Mouse (Mus musculus) embryonic fibroblast, embryonic 13.5 days (primary cell): ENCODE measurements around the gene Rcan2. TPM values are rescaled to one million over a fixed set of nuclear protein-coding genes. Genes with fewer than 3 reads are reported as not detected.

Experiments used
- H3K27ac ChIP-seq: 2 replicates; pipeline ENCODE4 v1.5.1; 2012; ENCODE audit warnings: low read length, control low read depth, inconsistent platforms; ENCODE audit not compliant: insufficient read depth
- H3K4me1 ChIP-seq: 2 replicates; pipeline ENCODE4 v1.6.1; 2011; ENCODE audit warnings: low read length; ENCODE audit not compliant: control insufficient read depth, insufficient read depth
- H3K4me3 ChIP-seq: 2 replicates; pipeline ENCODE4 v1.5.1; 2011; ENCODE audit warnings: mild to moderate bottlenecking, control low read depth, low read length; ENCODE audit not compliant: insufficient read depth
- CTCF ChIP-seq: IDR thresholded peaks from 2 replicates; pipeline ENCODE4 v1.5.1; 2011; ENCODE audit warnings: mild to moderate bottlenecking, control low read depth, low read length, moderate library complexity, borderline replicate concordance; ENCODE audit not compliant: insufficient read depth
- POLR2A ChIP-seq: IDR thresholded peaks from 2 replicates; pipeline ENCODE4 v1.6.1; 2011; ENCODE audit warnings: low read depth, mild to moderate bottlenecking, control low read depth, low read length, moderate library complexity
- polyA plus RNA-seq: library from polyadenylated mRNA; stranded (reverse); fragments of >200 nt; gene quantifications from 2 replicates; pipeline ENCODE4 v1.2.4, GENCODE M21; 2011; ENCODE audit warnings: low read depth; ENCODE audit not compliant: missing spikeins, insufficient read length

The Rcan2 gene
- polyA plus RNA-seq, 1 experiment, result 20.4 TPM

DNA sequence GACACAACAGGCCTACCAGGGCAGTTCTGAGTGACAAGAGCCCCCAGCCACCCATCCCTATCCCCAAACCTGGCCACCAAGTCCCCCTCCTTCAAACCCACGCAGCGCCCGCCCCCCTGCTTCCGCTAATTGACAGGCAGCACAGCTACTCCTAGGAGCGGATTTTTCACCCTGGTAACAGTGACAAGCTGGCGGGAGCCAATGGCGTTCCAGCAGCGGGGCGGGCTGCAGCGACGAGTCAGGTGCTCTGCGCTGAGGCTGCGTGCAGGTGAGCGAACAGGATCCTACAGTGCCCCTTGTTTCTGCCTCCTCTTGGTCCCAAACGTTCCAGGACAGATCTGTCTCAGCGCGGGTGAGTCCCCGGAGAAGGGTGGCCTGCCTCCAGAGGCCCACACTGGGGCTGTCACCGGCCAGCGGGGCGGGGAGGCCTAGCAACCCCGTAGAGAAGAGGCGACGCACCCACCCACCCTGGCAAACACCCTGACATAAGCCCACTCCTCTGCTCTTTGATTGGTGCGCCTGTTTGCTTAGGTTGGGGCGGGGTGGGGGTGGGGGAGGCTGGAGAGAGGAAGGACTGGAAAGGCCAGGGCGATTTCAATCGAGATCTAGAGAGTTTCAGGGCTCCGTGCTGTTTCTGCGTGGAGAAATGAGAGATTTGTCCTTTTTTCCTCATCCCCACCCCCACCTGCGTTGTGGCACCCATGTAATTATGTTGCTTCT, 277.6 kb downstream of the Rcan2 start, which contains the start of gene Enpp5:
TSS of gene Enpp5 (plus strand) at position 183 of the 720 bp plus-strand sequence.
- H3K4me1 ChIP-seq, result 0 out of 2 replicates have a peak, but pooled peaks cover 2% of the 10 kb centered on the region
- H3K27ac ChIP-seq, result no peak within 1 kb of the TSS
- TF ChIP-seq POLR2A, result peak; percentile 43; the same call in 1 of the 2 replicates
- TF ChIP-seq CTCF, result no peak
- H3K4me3 ChIP-seq, result peak within 1 kb of the TSS; percentile 57

DNA sequence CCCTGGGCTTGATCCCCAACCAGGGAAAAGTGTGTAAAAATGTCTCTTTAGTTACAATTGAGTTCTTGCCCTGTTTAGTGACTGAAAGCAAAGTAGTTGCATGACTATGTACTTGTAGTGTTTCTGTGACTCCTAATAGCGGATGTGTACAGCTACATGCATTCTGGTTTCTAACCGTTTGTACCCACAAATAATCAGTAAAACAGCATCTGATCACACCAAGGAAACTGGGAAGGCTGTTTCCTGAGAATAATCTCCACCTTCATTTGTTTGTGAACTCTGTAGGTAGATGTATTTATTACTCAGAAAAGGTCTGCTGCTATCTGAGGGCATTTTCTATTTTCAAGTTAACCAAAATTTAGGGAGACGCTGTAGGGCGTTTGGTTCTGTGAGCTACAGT, 282.0 kb downstream of the Rcan2 start:
- Histone ChIP-seq H3K4me3 (no peak overlapping the region), H3K4me1 (0 out of 2 replicates have a peak, but pooled peaks cover 2% of the 10 kb centered on the region), H3K27ac (no peak overlapping the region)
- TF ChIP-seq POLR2A, result no peak
- TF ChIP-seq CTCF, result no peak

DNA sequence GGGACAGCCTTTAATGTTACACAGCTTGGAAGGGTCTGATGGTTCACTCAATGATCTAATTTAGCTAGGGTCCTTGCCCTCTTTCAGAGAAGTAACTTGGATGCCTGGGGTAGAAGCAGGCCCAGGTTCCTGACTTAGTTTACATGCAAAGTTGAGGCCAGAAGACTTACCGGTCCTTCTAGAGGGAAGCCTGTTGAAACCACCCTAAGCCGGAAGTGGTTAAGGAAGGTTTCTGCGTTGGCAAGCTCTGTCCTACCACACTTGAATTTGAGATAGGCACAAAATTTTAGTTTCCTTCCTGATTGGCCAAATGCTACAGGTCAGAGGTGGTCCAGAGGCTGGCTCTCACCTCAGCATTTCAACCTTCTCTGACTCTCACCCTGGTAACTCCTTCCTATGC, 287.1 kb downstream of the Rcan2 start:
- Histone ChIP-seq H3K4me1 (no peaks in the 10 kb centered on the region; the same call in 1 of the 2 replicates), H3K27ac (no peak overlapping the region), H3K4me3 (no peak overlapping the region)
- TF ChIP-seq CTCF (no peak), POLR2A (no peak)

Other genes with a start within 250 kb of the Rcan2 start
- gene Pla2g7, start 233.3 kb upstream of the Rcan2 start, polyA plus RNA-seq, result 38.7 and 58.4 TPM in 2 replicates
- gene Tdrd6, start 171.1 kb upstream of the Rcan2 start, polyA plus RNA-seq, result not detected in 2 replicates
- gene Slc25a27, start 134.1 kb upstream of the Rcan2 start, polyA plus RNA-seq, result 2.0 and 2.7 TPM in 2 replicates
- gene Cyp39a1, start 133.9 kb upstream of the Rcan2 start, polyA plus RNA-seq, result 4.6 and 6.4 TPM in 2 replicates